Mouse (Mus musculus) c-Kit-positive CD71-positive TER-119-positive erythroid progenitor cells, embryonic 14.5 days (primary cell): Measurements from ENCODE around the gene Atf5.
A peak's percentile ranks its signal among the peaks of the same experiment; 100 is the strongest.

Experiments used
- DNase-seq: peaks from one replicate; pipeline ENCODE4 v3.0.0-alpha.2; 2013; ENCODE audit warnings: low spot score

The Atf5 gene

GRCm38 (mm10) chr7:44770046-44770578 lies 46.3 kb downstream of the Atf5 start:
- DNase-seq, result peak; percentile 74

- DNase-seq, result peak; percentile 60
These were observed 48.3 kb downstream of the Atf5 start for GRCm38 (mm10) chr7:44768129-44768528.
